Mouse (Mus musculus) hindbrain, embryonic 16.5 days (tissue): ENCODE data around the gene Aldh6a1. TPM values are rescaled to one million over a fixed set of nuclear protein-coding genes. Genes with fewer than 3 reads are reported as not detected.

ENCODE experiments used
- ATAC-seq: fragments of 200-750 bp; cut with Nextera tagmentation; 2 replicates; pipeline ENCODE4 v1.8.0; 2017; ENCODE audit warnings: moderate TSS enrichment, moderate library complexity
- H3K27ac ChIP-seq: fragments of 300-500 bp; sonication (generic); 2 replicates; pipeline ENCODE4 v1.5.1; 2014; ENCODE audit warnings: low read depth, mild to moderate bottlenecking, control low read depth, low read length, moderate library complexity
- H3K27me3 ChIP-seq: fragments of 300-500 bp; sonication (generic); replicated peaks from 2 replicates; pipeline ENCODE4 v1.6.1; 2014; ENCODE audit warnings: low read length; ENCODE audit not compliant: control insufficient read depth, insufficient read depth
- H3K36me3 ChIP-seq: fragments of 300-500 bp; sonication (generic); 2 replicates; pipeline ENCODE4 v1.6.1; 2014; ENCODE audit warnings: mild to moderate bottlenecking, low read length, moderate library complexity, mixed read lengths; ENCODE audit not compliant: control insufficient read depth, insufficient read depth
- H3K4me1 ChIP-seq: fragments of 300-500 bp; sonication (generic); 2 replicates; pipeline ENCODE4 v1.6.1; 2014; ENCODE audit warnings: low read depth, low read length; ENCODE audit not compliant: control insufficient read depth, insufficient read depth
- H3K4me2 ChIP-seq: fragments of 300-500 bp; sonication (generic); 2 replicates; pipeline ENCODE4 v1.6.1; 2014; ENCODE audit warnings: mild to moderate bottlenecking, low read length, control low read depth, moderate library complexity
- H3K4me3 ChIP-seq: fragments of 300-500 bp; sonication (generic); 2 replicates; pipeline ENCODE4 v1.5.1; 2014; ENCODE audit warnings: mild to moderate bottlenecking, low read length, control low read depth, moderate library complexity
- H3K9ac ChIP-seq: fragments of 300-500 bp; sonication (generic); 2 replicates; pipeline ENCODE4 v1.6.1; 2014; ENCODE audit warnings: low read depth, mild to moderate bottlenecking, control low read depth, low read length, moderate library complexity
- H3K9me3 ChIP-seq: fragments of 300-500 bp; sonication (generic); 2 replicates; pipeline ENCODE4 v1.6.1; 2014; ENCODE audit warnings: mild to moderate bottlenecking, low read length, moderate library complexity; ENCODE audit not compliant: control insufficient read depth
- WGBS: fragments of 180-500 bp; shearing (Covaris S2); extraction: QIAGEN DNeasy Blood & Tissue Kit; methylation state at CpG from one replicate; pipeline ENCODE4 v1.1.7; 2014; 5-methylcytosine and 5-hydroxymethylcytosine counted together
- polyA plus RNA-seq: library from polyadenylated mRNA; unstranded; fragments of >200 nt; fragmentation: Nextera tagmentation; extraction: Ambion mirVana; gene quantifications from 2 replicates; pipeline ENCODE4 v1.2.1, GENCODE M21; 2015

Aldh6a1 gene
- 41.3 and 41.8 TPM in 2 replicates for polyA plus RNA-seq

GRCm38 (mm10) chr12:84450718-84451646 is at the start of gene Aldh6a1, which contains the start of gene Lin52:
Aldh6a1 (minus strand) TSS chr12:84451004.
Lin52 (plus strand) TSS chr12:84451422.
- 1% methylated on average over 49 of the region's 49 CpGs for WGBS
- peak within 1 kb of the TSS; percentile 72 for H3K9ac ChIP-seq
- H3K4me2 ChIP-seq = peak within 1 kb of the TSS; percentile 90
- peaks cover 12% of the 10 kb centered on the region for H3K4me1 ChIP-seq
- no peaks in the 10 kb centered on the region for H3K9me3 ChIP-seq
- peak within 1 kb of the TSS; percentile 81 for H3K27ac ChIP-seq
- no peaks in the 10 kb centered on the region; the same call in 1 of the 2 replicates for H3K27me3 ChIP-seq
- ATAC-seq = peak; percentile 99
- peak within 1 kb of the TSS; percentile 65 for H3K4me3 ChIP-seq
- H3K36me3 ChIP-seq = no peaks in the 10 kb centered on the region

- H3K9me3 ChIP-seq = no peaks in the 10 kb centered on the region
- no peak for ATAC-seq
- H3K27ac ChIP-seq = no peak overlapping the region
- no peaks in the 10 kb centered on the region for H3K27me3 ChIP-seq
- no peaks in the 10 kb centered on the region for H3K36me3 ChIP-seq
- no peak overlapping the region for H3K4me3 ChIP-seq
- H3K4me2 ChIP-seq = no peak overlapping the region
- peaks cover 4% of the 10 kb centered on the region; the same call in 1 of the 2 replicates for H3K4me1 ChIP-seq
- 97% methylated on average over 1 of the region's 1 CpGs for WGBS
- H3K9ac ChIP-seq = no peak overlapping the region
Observed at GRCm38 (mm10) chr12:84496795-84497194, 46.0 kb upstream of the Aldh6a1 start.

GRCm38 (mm10) chr12:84487324-84488056 is 36.7 kb upstream of the Aldh6a1 start:
- no peak overlapping the region; the same call in 1 of the 2 replicates for H3K4me2 ChIP-seq
- H3K9me3 ChIP-seq = no peaks in the 10 kb centered on the region
- ATAC-seq = peak; percentile 60
- H3K36me3 ChIP-seq = no peaks in the 10 kb centered on the region
- no peak overlapping the region for H3K9ac ChIP-seq
- peaks cover 9% of the 10 kb centered on the region for H3K4me1 ChIP-seq
- H3K4me3 ChIP-seq = no peak overlapping the region
- H3K27ac ChIP-seq = no peak overlapping the region
- WGBS = 21% methylated on average over 8 of the region's 8 CpGs
- H3K27me3 ChIP-seq = no peaks in the 10 kb centered on the region; the same call in 1 of the 2 replicates

- Histone ChIP-seq H3K4me1 (peaks cover 9% of the 10 kb centered on the region), H3K4me2 (no peak overlapping the region), H3K9ac (no peak overlapping the region), H3K36me3 (peaks cover 3% of the 10 kb centered on the region; the same call in 1 of the 2 replicates), H3K9me3 (no peaks in the 10 kb centered on the region), H3K4me3 (no peak overlapping the region), H3K27me3 (no peaks in the 10 kb centered on the region), H3K27ac (no peak overlapping the region)
- ATAC-seq = no peak
- 91% methylated on average over 14 of the region's 14 CpGs for WGBS
Observed at GRCm38 (mm10) chr12:84482778-84483585, 32.2 kb upstream of the Aldh6a1 start.

GRCm38 (mm10) chr12:84481251-84481650 is 30.4 kb upstream of the Aldh6a1 start:
- H3K27me3 ChIP-seq = no peaks in the 10 kb centered on the region
- peaks cover 3% of the 10 kb centered on the region; the same call in 1 of the 2 replicates for H3K36me3 ChIP-seq
- no peak for ATAC-seq
- H3K9me3 ChIP-seq = no peaks in the 10 kb centered on the region
- no peak overlapping the region for H3K27ac ChIP-seq
- H3K4me3 ChIP-seq = no peak overlapping the region
- 67% methylated on average over 2 of the region's 2 CpGs for WGBS
- H3K4me2 ChIP-seq = no peak overlapping the region
- no peaks in the 10 kb centered on the region for H3K4me1 ChIP-seq
- no peak overlapping the region for H3K9ac ChIP-seq

GRCm38 (mm10) chr12:84478937-84479336 is 28.1 kb upstream of the Aldh6a1 start:
- H3K9me3 ChIP-seq = no peaks in the 10 kb centered on the region
- H3K4me1 ChIP-seq = no peaks in the 10 kb centered on the region
- no peak for ATAC-seq
- no peak overlapping the region for H3K4me3 ChIP-seq
- H3K27me3 ChIP-seq = no peaks in the 10 kb centered on the region
- H3K9ac ChIP-seq = no peak overlapping the region
- H3K27ac ChIP-seq = no peak overlapping the region
- H3K4me2 ChIP-seq = no peak overlapping the region
- WGBS = 94% methylated on average over 7 of the region's 7 CpGs
- peaks cover 6% of the 10 kb centered on the region; the same call in 1 of the 2 replicates for H3K36me3 ChIP-seq

- Histone ChIP-seq H3K4me2 (no peak overlapping the region), H3K4me1 (no peaks in the 10 kb centered on the region), H3K36me3 (no peaks in the 10 kb centered on the region), H3K9me3 (no peaks in the 10 kb centered on the region), H3K4me3 (no peak overlapping the region), H3K27ac (no peak overlapping the region), H3K27me3 (no peaks in the 10 kb centered on the region), H3K9ac (no peak overlapping the region)
- no peak for ATAC-seq
- 8% methylated on average over 1 of the region's 1 CpGs for WGBS
Observed at GRCm38 (mm10) chr12:84468701-84469100, 17.9 kb upstream of the Aldh6a1 start.

GRCm38 (mm10) chr12:84462856-84463255 is 12.1 kb upstream of the Aldh6a1 start:
- ATAC-seq = no peak
- Histone ChIP-seq H3K27me3 (no peaks in the 10 kb centered on the region), H3K4me2 (no peak overlapping the region), H3K9ac (no peak overlapping the region), H3K36me3 (peaks cover 19% of the 10 kb centered on the region), H3K27ac (no peak overlapping the region), H3K4me3 (no peak overlapping the region), H3K9me3 (no peaks in the 10 kb centered on the region), H3K4me1 (no peaks in the 10 kb centered on the region)
- WGBS = 66% methylated on average over 3 of the region's 3 CpGs
